Mouse (Mus musculus) heart, adult 2 months (tissue): Measurements from ENCODE around the gene Lsg1.

Source experiments
- CTCF ChIP-seq: fragments of 200-600 bp; IDR thresholded peaks from 2 replicates; pipeline ENCODE4 v1.8.1; 2022; ENCODE audit warnings: antibody characterized with exemption, mild to moderate bottlenecking, moderate library complexity
- EP300 ChIP-seq: fragments of 200-500 bp; IDR thresholded peaks from 2 replicates; pipeline ENCODE4 v1.6.1; 2011; ENCODE audit warnings: low read depth, low read length, control low read depth; ENCODE audit not compliant: insufficient read depth
- POLR2A ChIP-seq: fragments of 200-500 bp; IDR thresholded peaks from 2 replicates; pipeline ENCODE4 v1.6.1; 2011; ENCODE audit warnings: mild to moderate bottlenecking, low read depth, low read length, control low read depth; ENCODE audit not compliant: insufficient read depth

- TF ChIP-seq POLR2A: no peak
- TF ChIP-seq CTCF: no peak
- TF ChIP-seq EP300: no peak
Measured at GRCm38 (mm10) chr16:30528386-30528785, 59.0 kb downstream of the Lsg1 start.
